Mouse (Mus musculus) layer of hippocampus, adult 8-10 months (tissue): ENCODE data around the gene Selenom. TPM values are rescaled to one million over a fixed set of nuclear protein-coding genes. Genes with fewer than 3 reads are reported as not detected.
A peak's percentile ranks its signal among the peaks of the same experiment; 100 is the strongest.

Experiments used
- DNase-seq, 2 experiments: peaks; one replicate each; pipeline ENCODE4 v3.0.0; 2022; ENCODE audit warnings: low spot score in 2 of 2
- total RNA-seq, 4 experiments: library from RNA; stranded (reverse); gene quantifications; 2 replicates each; pipeline ENCODE4 v1.2.4; 2022

Selenom gene
- total RNA-seq, 4 experiments from 2014 or later = 161 to 198 (median 177) TPM

DNA sequence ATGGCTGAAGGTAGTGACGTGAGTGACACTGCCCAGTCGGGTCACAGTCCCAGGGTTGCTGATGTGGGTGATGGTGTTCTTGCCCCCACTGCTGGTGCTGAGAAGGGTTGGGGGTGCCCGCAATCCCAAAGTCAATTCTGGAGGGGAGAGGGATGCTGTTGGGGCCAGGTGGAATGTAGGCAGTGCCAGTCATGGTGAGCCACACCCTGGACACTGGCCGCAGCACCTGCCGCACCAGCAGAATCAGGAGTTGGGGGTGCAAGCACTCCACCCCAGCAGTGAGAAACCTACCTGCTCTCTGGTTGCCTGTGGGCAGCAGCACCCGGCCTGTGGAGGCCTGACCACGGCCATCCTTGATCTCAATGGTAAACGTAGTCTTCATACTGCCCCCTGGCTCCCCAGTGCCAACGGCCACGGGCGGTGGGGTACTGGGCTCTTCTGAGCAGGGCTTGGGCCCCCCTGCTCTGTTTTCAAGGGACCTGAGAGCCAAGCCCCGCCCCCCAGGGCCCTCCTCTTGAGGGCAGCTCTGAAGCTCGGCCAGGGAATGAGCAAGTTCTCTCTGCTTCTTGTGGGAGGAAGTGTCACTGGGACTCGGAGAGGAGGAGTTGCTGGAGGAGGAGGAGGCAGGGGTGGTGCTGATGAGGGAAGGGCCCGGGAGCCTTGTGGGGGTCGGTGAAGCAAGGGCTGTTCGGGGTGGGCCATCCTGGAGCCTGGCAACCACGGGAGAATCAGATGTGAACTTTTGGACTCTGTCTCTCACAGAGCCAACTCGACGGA is 15.2 kb downstream of the Selenom start:
- DNase-seq = no peak

DNA sequence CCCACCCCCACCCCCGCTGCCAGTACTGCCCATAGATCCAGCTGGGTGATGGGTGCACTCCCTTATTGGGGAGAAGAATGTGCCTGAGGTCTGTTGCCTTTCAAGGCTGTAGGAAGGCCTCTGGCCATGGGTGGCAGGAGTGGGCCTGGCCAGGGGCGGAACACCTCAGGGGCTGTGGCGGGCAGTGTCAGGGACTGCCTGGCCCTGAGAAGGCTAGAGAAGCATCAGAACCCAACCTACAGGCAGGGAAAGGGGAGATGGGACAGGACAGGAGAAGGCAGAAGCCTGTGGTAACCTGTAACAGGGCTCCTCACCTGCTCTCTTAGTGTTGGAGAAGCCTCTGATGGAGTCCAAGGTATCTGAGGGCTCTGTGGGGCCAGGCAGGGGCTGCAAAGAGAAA is 16.2 kb downstream of the Selenom start:
- DNase-seq = no peak

DNA sequence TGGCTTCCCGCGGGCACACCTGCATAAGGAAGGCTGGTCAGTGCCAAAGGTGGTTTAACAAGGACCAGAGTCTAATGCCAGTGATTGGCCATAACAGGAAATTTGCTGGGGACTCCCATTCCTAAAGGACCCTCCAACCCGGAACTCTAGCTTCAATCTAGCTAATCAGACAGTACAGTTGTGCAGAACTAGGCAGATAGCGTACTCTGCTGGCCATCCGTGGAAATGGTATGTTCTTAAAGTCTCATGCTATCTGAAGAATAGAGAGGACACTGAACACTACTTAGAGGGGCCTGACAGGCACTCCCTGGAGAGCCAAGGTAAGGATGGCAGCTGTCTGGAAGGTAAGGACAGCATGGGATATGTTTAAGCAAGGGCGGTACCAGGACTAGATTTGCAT is 17.1 kb downstream of the Selenom start:
- DNase-seq = no peak

DNA sequence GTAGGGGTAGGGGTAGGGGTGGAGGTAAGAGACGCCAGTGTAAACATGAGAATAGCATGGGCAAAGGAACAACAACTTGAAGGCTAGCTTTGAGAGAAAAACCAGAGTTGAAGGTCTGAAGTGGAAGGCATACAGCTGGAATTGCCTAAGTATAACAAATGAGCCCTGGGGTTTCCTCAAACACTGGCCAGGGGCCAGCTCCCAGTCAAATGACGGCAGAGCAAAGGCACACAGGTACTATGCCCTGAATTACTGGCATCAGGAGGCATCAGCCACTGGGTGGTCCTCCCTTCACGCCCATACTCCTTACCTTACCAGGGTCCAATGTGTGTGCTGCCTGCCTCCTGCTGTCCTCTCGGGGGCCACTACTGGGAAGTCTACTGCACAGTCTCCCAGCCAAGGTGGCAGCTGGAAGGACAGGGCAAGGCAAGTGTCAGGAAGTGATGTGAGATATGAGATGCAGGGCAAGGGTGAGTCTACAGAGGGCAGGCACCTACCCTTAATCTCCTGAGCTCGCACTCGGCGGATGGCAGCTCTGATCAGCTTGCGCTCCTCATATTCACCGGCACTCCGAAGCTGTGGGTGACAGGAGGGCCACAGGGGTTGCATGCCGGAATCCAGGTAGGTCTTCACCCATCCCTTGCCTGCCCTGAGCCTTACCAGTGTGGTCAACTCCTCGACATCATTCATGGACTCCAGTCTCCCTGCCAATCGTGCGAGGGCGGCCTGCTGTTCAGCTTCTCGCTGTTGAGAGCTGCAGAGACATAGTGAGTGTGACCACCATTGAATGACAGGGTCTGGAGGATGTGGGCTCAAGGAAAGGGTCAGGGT is 17.8 kb downstream of the Selenom start:
- DNase-seq = no peak

DNA sequence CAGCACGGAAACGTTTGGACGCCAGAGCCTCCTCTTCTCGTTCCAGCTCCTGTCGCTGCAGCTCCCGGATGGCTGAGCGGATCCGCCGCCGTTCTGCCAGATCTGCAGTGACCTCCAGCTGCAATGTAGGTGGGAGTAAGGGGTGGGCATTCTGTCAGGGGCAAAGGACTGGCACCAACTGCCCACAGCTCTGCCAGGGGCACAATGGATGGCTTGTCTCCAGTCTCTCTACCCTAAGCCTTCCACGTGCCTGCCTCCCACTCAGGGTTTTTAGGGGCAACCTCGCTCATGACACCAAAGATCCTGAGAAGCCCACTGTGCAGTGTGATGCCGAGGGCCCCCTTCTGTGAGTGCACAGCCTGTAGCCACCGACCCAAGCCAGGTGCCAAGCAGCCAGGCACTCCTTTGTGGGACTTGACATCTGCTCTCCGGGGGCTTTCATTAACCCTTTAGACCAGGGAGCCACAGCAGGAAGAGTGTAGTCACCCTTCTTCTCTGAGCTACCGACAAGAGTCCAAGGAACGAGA is 19.0 kb downstream of the Selenom start:
- DNase-seq = no peak

DNA sequence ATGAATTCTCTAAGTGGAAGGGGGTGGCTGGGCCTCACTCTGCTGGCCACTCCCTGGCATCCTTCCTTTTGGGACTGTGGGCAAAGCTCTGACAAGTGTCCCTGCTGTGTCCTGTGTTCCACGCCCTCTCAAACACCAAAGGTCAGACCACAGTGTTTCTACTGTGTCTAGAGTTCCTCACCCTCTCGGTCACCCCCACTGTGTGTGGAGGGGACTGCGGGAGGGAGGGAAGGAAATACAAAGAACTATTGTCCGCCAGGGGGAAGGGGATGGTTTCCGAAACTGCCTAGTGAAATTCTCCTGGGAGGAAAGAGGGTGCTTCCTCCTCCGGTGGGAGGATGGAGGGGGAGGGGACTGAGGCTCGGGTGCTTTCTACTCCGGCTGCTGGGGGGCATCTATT is 20.5 kb downstream of the Selenom start:
- DNase-seq = peak in 1 of 2 experiments; percentile 4

DNA sequence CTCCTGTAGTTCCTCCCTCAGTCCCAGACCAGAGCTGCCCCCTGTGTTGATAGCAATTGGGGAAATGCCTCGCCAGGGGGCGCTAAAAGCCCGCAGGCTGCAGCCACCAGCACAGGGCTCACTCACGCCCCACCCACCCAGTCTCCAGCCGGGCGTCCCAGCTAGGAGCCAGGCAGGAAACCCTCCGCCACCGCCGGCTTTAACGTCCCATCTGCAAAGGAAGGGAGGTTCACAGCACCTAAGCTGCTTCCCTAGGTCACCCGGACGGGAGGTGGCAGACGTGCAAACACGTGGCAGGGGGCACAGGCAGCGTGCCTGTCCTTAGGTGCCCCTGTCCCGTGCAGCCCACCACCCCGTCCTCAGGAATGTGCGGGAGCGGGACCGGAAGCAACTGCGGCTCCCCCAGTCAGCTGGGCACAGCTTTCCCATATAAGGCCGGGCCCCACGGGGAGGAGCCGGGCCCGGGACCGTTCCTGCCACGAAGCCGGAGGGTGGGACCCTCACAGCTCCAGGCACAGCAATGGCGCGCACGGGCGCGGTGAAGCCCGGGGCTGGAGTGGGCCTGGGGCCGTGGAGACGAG is 21.0 kb downstream of the Selenom start:
- peak; percentile 85 to 94 for DNase-seq

DNA sequence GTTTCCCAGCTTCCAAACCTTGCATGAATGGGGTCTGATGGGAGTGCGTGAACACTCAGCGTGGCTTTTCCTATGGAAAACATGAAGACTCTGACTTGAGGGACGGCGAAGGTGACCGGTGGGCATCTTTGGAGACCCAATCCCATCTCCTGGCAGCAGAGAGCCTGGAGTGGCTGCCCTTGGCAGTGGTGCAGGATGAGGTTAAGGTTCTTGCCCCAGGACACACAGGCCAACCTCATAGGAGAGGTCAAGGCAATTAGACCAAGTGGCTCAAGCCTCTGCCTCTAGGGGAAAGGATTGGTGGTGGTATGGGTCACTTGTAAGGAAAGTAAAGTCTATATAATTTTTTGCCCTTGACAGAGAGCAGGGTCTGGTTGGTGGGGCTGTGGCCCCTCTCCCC is 21.6 kb downstream of the Selenom start:
- DNase-seq = no peak

DNA sequence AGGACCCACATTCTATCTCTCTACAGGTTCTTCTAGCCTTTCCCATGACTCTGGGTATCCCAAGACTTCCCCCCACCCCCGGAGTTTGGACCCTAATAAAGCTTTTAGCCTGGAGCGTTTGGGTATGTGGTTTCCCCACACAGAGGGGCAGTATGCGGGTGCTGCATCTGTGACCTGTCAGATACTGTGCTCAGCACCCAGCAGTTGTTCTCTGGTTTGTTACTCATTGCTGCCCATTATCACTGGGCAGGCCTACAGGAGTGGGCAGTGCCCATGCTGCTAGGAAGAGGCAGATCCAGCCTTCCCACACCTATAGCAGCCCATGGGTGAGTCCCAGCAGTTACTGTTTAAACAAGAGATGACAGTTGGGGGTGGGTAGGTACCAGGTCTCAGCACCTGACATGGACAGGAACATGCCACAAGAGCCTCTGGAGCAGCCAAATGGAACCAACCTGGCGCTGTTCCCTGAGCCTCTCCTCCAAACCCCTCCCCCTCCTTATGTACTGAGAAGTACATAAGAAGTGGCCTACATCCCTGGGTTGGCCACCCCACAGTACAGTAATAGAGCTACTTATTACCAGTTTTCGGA is 22.4 kb downstream of the Selenom start:
- no peak for DNase-seq

DNA sequence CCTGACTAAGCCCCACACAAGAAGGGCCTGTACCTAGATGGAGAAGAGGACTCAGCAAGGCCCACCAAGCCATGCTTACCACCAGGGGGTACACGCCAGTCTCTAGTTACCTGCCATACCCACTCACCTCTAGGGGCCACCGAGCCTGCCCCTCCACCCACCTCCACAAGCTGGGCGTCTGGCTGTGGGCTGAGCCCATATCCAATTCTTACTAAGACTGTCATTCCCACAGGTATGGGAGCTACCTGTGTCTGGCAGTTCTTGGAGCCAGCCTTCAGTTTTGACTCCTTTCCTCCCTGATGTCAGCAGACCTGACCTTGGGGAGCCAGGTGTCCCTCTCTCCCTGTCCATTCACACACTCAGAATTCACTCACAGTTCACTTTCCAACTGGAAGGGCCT is 23.2 kb downstream of the Selenom start:
- no peak for DNase-seq

DNA sequence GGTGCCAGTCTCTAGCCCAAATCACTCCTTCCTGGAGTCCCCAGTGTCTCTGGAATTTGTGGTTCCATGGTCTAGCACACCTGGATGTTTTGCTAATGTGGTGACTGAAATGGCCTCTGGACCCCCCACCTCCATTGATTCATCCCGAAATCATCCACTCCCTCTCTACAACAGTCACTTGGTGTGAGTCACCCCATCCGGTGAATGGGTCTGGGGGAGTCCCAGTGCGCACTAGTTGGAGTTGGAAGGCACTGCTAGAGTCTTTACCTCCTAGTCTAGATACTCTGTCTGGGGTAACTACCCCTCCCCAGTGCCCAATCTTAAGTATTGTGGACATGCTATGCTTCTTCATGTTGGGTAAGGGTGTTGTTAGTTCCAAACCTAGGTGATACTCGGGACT is 23.9 kb downstream of the Selenom start:
- DNase-seq = no peak

DNA sequence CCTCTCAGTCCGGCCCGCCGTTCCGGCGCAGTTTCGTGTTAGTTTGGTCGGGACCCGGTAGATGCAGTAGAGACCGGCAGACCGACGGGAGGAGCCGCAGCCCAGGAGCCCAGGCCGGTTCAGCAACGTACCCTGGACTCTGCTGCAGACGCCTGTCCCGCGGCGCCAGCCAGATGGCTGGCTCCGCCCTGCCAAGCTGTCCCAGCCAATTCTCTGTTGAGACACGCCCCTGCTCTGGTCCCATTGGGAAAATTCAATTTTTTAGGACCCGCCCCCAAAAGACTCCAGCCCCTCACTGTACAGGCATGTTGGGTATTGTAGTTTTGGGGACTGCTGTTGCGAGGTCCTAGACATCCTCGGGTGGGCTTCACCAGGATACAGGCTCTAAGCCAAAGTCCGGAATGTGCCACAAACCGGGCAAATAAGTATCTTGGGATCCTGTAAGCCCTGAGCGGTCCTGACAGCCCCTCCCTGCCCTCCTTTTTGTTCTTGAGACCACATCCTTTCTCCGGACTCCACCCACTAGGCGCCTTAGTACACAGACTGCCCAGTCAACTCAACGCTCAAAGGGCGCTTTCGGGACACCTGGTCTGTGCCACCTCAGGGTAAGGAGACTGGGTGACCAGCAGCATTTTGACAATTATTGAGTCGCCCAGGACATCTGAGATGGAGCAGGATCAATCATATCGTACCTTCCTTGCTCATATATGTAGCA is 24.8 kb downstream of the Selenom start:
- peak; percentile 86 to 91 for DNase-seq

DNA sequence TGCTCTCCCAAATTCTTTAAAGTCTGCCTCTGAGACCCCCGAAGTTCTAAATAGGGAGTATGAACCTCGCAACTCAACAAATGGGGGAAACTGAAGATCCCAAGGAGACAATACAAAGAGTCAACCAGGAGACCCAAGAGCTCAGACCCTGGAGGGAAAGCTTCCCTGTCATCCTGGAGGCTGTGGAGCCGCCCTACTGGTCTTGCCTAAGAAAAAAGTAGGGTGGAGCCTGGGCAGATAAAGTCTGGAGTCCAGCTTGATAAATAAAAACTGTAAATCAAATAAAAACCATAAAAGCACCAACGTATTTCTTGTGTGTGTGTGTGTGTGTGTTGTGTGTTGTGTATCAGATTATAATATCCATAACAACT is 25.3 kb downstream of the Selenom start:
- no peak for DNase-seq

DNA sequence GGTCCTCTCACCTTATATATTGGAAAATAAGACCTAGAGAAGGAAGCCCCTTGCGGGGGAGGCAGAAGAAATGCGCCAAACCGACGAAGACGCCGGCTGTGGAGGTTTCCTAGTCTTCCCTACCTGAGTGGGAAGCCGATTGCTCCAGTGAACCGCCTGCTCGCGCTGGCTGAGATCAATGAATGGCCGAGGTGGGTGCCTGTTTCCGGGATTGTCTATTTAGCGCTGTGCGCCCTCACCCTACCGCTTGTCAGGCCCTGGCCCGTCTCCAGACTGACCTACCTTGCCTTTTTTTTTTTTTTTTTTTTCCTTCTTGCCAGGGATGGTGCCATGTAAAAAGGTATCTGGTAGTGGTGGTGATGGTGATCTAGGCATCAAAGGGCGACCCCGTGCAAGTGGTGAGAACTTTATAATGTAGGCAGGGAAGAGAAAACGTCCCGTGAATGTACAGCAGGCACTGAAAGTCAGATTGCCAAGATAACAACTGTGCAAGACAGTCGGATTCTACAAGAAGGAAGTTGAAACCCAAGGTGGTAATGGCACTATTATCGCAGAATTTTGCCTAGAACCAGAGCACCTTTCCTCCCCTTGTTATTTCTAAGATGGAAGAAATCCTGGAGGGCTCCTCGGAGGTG is 26.1 kb downstream of the Selenom start, which contains the start of gene Smtn:
Gene Smtn (minus strand): TSS at position 162 of the 635 bp plus-strand sequence.
- no peak for DNase-seq

DNA sequence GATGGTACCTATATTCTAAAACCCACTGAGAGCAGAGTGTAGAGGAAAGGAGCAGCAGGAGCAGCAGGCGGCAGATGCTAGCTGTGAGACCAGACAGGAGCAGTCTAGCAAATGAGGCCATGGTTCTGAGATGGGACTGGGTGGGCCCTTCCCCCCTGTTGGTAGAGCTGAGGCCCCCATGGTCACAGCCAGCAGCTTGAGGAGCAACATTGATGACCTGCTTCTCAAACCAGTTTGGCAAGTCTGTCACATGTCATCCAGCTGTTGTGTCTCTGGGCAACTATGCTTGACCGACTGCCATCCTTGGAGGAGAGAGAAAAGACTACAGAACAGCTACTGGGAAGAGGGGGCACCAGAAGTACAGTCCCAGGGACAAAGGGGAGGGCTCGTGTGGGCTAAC is 27.4 kb downstream of the Selenom start:
- no peak for DNase-seq

DNA sequence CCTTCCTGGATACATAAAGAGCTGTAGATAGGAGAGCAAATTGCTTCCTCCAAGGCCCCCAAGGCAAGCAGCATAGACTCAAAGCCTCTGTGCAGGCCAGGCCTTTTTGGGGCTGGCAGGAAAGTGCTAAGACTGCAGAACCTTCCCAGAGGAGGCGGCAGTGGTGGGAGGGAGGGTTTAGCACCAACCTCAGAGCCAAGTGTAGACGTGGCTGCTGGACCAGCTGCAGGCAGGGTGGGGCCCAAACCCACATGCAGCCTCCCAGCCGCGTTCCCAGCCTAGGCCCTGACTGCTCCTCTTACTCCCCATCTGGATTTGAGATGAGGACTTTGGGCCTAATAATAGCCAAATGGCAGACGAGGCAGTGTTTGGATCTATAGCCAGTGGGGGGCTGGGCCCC is 28.5 kb downstream of the Selenom start:
- DNase-seq = no peak

DNA sequence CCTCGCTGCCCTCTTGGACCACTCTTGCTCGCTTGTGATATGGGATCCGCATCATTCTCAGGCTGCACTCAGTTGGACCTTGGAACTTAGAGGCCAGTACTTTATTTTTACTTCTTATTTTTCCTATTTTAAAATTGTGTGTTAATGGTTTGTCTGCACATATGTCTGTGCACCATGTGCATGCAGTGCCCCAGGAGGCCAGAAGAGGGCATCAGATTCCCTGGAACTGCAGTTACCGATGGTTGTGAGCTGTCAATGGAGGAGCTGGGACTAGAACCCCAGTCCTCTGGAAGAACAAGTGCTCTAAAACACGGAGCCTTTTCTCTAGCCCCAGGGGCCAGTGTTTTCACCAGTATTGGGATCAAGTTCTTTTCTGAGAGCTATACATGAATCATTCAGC is 29.9 kb downstream of the Selenom start:
- no peak for DNase-seq

DNA sequence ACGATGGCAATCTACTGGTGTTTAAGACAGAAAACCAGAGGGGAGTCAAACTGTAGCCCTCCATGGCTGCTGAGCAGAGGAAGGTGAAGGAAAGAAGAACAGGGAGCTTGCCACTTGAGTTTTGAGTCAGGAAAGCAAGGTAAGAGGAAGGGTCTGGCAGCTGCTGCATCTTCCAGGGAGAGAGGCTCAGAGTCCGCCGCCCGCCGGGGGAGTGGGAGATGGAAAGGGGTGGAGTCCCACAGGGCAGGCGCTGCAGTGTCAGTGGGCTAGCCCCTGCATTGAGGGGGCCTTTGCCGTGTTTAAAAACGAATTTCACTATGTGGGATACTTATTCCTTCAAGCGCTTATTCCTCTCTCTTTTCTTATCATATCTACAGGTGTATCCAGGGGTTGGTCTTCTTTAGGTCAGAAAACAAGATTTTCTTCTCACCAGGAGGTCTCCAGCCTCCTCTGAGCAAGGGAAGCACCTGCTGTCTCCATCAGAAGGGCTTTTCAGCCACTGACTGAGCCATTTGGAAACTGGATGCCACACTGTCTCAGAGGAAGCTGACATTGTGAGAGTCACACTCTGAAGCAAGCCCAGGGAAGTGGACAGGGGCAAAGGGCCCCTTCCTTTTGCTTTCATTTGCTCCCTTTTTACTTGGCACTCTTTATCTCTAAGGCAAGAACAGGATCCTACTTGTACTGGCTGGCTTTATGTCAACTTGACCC is 31.2 kb downstream of the Selenom start:
- no peak for DNase-seq

DNA sequence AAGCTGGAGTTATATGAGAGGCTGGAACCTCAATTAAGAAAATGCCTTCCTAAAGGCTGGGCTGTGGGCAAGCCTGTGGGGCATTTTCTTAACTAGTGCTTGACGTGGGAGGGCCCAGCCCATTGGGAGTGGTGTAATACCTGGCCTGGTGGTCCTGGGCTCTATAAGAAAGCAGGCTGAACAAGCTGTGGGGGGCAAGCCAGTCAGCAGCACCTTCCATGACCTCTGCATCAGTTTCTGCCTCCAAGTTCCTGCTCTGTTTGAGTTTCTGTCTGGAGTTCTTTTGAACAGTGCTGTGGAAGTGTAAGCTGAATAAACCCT is 31.7 kb downstream of the Selenom start:
- DNase-seq = no peak

DNA sequence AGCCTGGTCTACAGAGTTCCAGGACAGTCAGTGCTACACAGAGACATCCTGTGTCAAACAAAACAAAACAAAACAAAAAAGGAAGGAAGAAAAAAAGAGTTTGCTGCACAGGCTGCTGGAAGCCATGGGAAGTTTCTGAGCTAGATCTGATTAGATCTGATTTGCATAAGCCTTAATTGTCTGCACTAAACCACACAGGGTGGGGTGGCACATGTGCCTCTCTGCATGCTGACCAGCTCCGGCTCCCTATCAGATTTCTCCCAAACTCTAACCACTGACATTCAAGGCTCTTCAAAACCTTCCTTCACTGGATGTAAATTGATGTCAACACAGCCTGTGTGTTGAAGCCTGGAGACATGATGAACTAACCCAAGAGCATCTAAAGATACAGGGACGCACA is 32.6 kb downstream of the Selenom start:
- DNase-seq = no peak
